Mouse (Mus musculus) bone marrow, adult 2 months (tissue): ENCODE data around the gene Gm26620.

Source experiments
- CTCF ChIP-seq: fragments of 200-500 bp; IDR thresholded peaks from 2 replicates; pipeline ENCODE4 v1.5.1; 2011; ENCODE audit warnings: low read length, control low read depth; ENCODE audit not compliant: control insufficient read depth, insufficient read depth
- POLR2A ChIP-seq: fragments of 200-500 bp; IDR thresholded peaks from 2 replicates; pipeline ENCODE4 v1.6.1; 2011; ENCODE audit warnings: low read depth, mild to moderate bottlenecking, control low read depth, low read length, borderline replicate concordance; ENCODE audit not compliant: control insufficient read depth

- no peak for TF ChIP-seq POLR2A
- no peak for TF ChIP-seq CTCF
Observed at GRCm38 (mm10) chr1:170866992-170867690, 17.7 kb upstream of the Gm26620 start.
